Mouse (Mus musculus): ENCODE measurements around the gene Atad3a.
"Not testable (repeated sequence)": the region's sequence is repeated elsewhere in the genome, so short reads cannot be mapped to it uniquely, and the experiment has no call there.

Atad3a gene

DNA sequence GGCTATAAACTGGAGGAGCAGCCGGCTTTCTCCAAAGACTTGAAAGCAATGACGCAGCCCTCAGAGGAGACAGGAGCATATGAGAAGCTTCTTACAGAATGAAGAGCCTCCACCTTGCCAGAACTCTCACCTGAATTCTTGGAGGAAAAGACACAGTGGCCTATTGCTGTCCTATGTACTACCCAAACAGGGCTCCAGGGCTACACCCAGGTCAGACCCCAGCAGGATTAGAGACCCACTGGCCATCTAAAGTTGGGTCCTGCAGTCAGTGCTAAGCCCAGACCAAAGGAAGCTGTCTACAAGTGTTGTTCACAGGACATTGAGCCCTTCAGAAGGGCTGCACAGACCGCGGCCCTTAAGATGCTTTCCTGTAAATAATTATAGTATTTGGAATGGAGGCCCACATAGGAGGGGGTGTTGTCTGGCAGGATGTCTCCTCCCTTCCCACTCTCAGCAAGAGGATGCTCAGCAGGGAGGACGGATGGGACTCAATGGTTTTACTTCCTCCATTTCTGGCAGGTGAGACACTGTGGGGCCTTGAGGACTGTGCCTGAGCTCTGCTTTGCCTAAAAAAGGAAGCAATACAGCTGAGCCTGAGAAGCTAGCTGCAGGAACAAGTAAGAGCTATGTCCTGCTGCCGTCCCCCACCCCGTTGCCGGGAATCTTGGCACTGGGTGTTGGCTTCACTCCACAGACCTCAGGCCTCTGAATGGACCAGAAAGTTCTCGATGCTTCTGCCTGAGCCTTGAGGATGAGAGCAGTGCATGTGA is 14.3 kb upstream of the Atad3a start:
- peak; percentile 43 for DNase-seq (ENCODE audit: low spot score)

- no peak for DNase-seq (ENCODE audit: low spot score)
Measured at GRCm38 (mm10) chr4:155774280-155774754, 13.4 kb upstream of the Atad3a start, which contains the start of gene Vwa1. Vwa1 (minus strand) TSS chr4:155774698.

GRCm38 (mm10) chr4:155773335-155774078 is 12.6 kb upstream of the Atad3a start:
- no peak for DNase-seq (ENCODE audit: low spot score)

DNA sequence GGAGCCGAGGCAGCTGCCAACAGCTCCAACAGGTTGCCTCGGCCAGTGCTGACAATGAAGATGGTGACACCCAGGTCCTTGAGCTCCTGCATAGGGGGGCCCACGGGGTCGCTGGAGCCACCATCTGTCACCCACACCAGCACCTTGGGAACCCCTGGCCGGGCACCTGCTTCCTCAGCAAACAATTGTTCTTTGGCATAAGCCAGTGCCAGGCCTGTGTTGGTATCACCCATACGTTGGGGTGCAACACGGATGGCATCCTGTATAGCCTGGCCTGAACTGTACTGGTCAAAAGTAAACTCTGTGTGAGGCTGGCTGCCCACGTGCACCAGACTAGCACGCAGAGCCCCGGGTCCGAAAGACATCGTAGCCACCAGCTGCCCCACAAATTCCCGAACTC is 11.9 kb upstream of the Atad3a start:
- no peak for DNase-seq (ENCODE audit: low spot score)

DNA sequence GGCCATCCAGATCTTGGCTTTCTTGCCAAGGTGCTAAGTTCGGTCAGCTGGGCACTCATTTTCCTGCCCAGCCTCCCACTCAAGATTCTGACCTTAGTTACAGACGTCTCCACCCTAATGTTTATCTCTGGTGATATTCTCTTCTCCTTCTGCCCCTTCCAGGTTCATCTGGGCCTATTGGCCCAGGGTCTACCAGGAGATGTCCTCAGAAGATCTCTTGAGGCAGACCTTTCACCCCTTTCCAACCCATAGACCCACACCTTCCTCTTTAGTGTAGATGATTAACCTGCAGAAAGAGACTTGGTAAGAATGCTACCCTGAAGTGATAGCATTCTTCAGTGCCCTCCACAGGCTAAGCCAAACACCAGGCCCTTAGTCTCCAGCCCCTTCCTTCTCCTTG is 10.8 kb upstream of the Atad3a start:
- DNase-seq (ENCODE audit: low spot score): no peak

GRCm38 (mm10) chr4:155770626-155771025 is 9.7 kb upstream of the Atad3a start:
- DNase-seq (ENCODE audit: low spot score): no peak

DNA sequence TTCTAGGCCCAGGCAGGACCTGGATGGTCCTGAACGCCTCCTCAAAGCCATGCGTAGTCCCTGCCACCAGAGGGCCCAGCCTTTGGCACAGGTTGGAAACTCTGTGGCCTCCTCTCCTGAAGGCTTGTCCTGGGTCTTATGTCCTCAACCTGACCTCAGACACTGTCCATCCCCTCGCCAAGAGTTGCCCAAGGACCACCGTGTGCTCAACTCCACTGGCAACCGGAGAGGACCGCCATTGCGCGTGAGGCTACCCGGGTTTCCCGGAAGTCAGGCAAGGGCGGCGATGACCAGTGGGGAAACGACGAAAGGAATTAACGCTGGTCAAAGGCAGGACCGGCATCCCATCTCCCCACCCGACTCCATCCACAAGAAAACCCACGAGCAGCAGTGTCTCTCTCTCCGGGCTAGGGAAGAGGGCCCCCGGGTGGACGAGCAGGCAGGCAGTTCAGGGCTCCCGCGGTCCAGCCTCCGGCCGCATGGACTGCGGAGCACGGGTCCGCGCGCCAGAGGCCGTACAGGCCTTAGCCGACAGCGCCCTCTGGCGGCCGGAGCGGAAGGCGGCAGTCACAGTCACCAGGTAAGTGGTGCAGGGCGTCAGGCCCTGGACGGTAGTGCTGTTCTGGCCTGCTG is 9.1 kb upstream of the Atad3a start:
- DNase-seq (ENCODE audit: low spot score): peak; percentile 90

GRCm38 (mm10) chr4:155769496-155769879 is 8.6 kb upstream of the Atad3a start:
- DNase-seq (ENCODE audit: low spot score): no peak

DNA sequence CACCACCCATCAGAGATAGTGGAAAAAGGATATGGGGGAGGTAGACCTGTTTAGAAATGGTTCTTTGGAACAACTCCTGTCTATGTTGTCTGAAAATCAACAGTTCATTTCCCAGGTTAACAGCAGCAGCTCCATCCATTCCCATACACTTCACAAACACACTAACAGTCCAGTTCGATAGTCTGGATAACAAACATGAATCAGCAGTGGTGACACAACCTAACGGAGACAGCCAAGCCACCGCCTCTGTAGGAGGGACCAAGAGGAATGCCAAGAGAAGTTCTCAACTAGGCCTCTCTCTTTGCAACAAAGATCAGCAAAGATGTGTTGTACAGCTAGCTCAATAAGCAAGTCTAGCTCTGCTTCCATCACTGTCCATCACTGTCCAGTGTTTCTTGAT is 1.5 kb upstream of the Atad3a start:
- peak; percentile 51 for DNase-seq (ENCODE audit: low spot score)

GRCm38 (mm10) chr4:155761356-155762099 is 635 bp upstream of the Atad3a start:
- DNase-seq (ENCODE audit: low spot score): peak; percentile 49

DNA sequence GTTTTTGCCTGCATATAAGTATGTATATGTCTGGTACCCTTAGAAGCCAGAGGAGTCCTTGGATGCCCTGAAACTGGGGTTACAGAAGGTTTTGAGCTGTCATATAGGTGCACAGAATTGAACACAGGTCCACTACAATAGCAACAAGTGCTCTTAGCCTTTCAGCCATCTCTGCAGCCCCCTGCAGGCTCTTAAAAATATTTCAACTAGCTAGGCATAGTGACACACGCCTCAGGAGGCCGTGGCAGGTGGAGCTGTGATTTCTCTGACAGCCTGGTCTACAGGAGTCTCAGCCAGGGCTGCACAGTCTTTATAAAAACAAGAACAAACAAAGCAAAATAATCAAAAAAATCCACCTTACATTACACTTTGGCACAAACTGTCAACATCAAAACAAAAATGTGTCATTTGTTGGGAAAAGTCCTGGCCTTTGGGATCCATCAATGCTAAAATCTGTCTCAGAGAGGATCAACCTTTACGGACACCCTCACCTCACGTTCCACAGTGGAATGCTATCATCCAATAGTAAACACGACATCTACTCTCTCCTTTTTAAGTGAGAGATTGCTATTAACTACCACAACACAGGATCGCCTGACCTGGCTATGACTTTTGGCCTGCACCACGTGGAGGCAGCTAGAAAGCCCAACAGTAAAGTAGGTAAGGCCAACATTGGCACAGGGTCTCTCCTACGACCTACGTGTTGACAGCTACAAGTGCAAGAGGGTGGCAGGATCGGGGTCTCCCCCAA is 856 bp downstream of the Atad3a start:
- peak; percentile 59 for DNase-seq (ENCODE audit: low spot score)

DNA sequence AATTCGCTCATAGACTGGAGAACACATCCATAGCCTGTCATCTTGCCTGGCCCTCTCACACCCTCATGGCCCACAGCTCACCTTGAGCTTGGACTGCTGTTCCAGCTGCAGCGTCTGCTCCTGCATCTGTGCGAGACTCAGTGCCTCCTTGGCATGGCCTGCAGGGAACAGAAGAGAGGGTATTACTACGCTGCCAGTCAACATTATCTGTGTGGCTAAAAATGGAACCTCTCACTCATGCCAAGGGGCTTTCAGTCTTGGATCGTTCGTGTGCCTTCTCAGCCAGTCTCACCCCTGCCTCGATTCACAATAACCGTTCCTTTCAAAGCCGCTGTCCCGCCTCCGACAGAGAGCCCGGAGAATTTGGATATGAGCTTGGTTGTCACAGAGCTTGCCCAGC is 3.9 kb downstream of the Atad3a start:
- peak; percentile 60 for DNase-seq (ENCODE audit: low spot score)

DNA sequence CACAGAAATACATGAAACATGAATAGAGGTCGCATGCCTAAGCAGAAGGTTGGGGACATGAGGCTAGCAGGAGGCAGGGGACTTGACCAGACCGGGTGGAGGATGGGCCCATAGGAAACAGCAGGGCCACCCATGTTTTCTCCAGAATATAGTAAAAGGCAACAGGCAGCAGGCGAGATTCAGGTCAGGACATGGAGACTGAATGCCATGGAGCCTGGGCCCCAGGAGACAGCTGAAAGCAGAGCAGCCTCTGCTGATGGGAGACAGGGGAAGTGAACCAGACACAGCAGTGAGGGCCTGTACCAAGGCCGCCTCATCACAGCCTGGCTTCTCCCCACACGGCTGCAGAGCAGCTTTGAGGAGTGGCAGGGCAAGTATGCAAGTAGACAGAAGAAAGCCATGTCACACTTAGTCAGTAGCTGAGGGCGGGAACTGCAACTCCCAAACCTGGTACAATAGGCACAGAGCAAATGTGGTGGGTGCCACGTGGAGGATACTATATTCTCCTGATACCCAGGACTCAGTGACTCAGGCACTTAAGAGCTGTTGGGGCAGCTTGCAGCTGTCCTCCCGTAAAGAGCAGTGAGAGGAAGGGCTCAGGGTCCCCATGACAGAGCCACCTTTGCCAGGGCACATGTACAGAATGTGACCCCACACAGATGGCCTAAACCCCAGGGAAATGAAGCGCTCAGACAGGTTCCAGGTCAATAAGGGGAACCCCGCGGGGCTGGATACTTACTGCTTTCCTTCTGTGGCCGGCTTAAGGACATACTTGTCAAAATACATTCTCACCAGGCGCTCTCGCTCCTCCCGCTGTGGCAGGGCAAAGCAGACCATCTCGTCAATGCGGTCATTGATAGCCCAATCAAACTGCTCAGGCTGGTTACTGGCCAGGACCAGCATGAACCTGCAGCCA is 14.1 kb downstream of the Atad3a start:
- no peak for DNase-seq (ENCODE audit: low spot score)

- no peak for DNase-seq (ENCODE audit: low spot score)
Measured at GRCm38 (mm10) chr4:155746036-155746548, 14.8 kb downstream of the Atad3a start.

GRCm38 (mm10) chr4:155745136-155745535 is 15.8 kb downstream of the Atad3a start:
- DNase-seq (ENCODE audit: low spot score): no peak

DNA sequence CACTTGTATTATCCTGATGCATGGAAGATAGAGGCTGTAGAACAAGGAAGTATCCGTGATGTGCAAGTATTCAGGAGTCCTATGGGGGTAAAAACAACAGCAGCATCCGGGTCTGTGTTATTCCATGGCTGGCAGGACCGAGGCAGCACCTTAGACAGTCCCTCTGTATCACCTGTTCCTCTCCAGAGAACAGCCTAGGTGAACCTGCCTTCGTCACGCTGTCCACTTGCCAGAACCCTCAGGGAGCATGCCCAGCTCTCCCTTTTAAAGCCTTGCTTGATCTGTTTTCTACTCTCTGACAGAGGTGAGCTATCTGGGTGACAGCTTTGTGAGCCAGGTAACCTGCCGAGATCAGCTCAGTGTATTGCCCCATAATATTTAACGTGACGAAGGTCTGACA is 16.4 kb downstream of the Atad3a start:
- no peak for DNase-seq (ENCODE audit: low spot score)

GRCm38 (mm10) chr4:155742684-155743083 is 18.2 kb downstream of the Atad3a start:
- no peak for DNase-seq (ENCODE audit: low spot score)

GRCm38 (mm10) chr4:155740681-155741080 is 20.2 kb downstream of the Atad3a start:
- DNase-seq (ENCODE audit: low spot score): not testable (repeated sequence)

DNA sequence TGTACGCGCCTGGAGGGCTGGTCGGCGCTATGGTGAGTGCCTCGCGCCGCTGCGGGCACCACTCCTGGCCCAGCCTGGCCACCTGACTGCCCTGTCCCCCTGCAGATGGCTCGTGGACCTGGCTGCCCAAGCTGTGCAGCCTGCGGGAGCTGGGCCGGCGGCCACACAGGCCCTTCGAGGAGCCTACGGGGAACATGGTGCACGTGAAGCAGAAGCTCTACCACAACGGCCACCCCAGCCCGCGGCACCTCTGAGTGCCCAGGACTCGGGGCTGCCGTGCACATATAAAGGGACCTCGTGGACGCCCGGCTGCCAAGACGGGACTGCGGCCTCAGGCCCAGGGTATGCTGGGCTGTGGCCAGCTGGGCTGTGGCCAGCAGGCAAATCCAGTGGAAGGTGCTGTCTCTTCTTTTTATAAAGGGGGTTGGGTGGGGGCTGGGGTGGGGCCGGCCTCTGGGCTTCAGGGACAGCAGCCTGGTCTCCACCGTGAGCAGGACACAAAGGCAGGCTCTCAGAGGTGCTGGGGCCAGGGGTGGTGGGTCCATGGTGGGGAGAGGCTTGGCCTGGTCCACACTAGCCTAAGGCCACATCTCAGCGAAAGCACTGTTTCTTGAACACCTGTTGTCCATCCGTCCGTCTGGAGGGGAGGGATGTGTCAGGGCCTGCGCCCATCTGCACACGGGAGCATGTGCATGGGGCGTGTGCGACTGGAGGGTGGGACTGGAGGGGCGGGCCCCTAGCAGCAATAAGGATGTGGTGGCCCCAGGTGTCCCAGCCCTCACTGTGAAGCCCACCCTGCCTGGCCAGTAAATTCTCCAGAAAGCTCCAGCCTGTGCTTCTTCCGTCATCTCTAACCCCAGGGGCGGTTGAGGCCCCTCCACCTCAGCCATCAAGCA is 20.9 kb downstream of the Atad3a start:
- DNase-seq (ENCODE audit: low spot score): no peak

Data from adipocyte (in vitro differentiated cells).